Mouse (Mus musculus): Measurements from ENCODE around the gene Olfr1306. TPM values are rescaled to one million over a fixed set of nuclear protein-coding genes. Genes with fewer than 3 reads are reported as not detected.

The Olfr1306 gene
- not detected in 2 replicates for total RNA-seq (2015)
- not detected in 2 replicates for total RNA-seq (2017)

GRCm38 (mm10) chr2:111916171-111916570, at the start of gene Olfr1306:
TSS of gene Olfr1306 (minus strand) at chr2:111916271.
- ATAC-seq (replicated peaks; ENCODE audit: poor library complexity), result no peak

- no peak for ATAC-seq (replicated peaks; ENCODE audit: poor library complexity)
Observed at GRCm38 (mm10) chr2:111964844-111965243, 48.8 kb upstream of the Olfr1306 start, which contains the start of gene Olfr1308. TSS of gene Olfr1308 (minus strand) at chr2:111964944.

GRCm38 (mm10) chr2:111949340-111949739, 33.3 kb upstream of the Olfr1306 start, which contains the start of gene Olfr1307:
TSS of gene Olfr1307 (minus strand) at chr2:111949440.
- ATAC-seq (replicated peaks; ENCODE audit: poor library complexity), result no peak

GRCm38 (mm10) chr2:111877049-111877448, 39.0 kb downstream of the Olfr1306 start, which contains the start of gene Olfr1305:
TSS of gene Olfr1305 (minus strand) at chr2:111877149.
- ATAC-seq (replicated peaks; ENCODE audit: poor library complexity), result no peak

Other genes with a start within 250 kb of the Olfr1306 start
- not detected in 2 replicates for gene Olfr1301, start 165.3 kb downstream of the Olfr1306 start, total RNA-seq (2015)
- gene Olfr1301, start 165.3 kb downstream of the Olfr1306 start, total RNA-seq (2017), result not detected in 2 replicates
- not detected in 2 replicates for gene Olfr1302, start 138.8 kb downstream of the Olfr1306 start, total RNA-seq (2015)
- gene Olfr1302, start 138.8 kb downstream of the Olfr1306 start, total RNA-seq (2017), result not detected in 2 replicates
- gene Olfr1303, start 95.9 kb downstream of the Olfr1306 start, total RNA-seq (2015), result not detected in 2 replicates
- gene Olfr1303, start 95.9 kb downstream of the Olfr1306 start, total RNA-seq (2017), result not detected in 2 replicates
- not detected in 2 replicates for gene Olfr1305, start 39.1 kb downstream of the Olfr1306 start, total RNA-seq (2015)
- gene Olfr1305, start 39.1 kb downstream of the Olfr1306 start, total RNA-seq (2017), result not detected in 2 replicates
- not detected in 2 replicates for gene Olfr1307, start 33.2 kb upstream of the Olfr1306 start, total RNA-seq (2015)
- 0.03 TPM in 1 of 2 replicates, not detected in the other for gene Olfr1307, start 33.2 kb upstream of the Olfr1306 start, total RNA-seq (2017)
- not detected in 2 replicates for gene Olfr1308, start 48.7 kb upstream of the Olfr1306 start, total RNA-seq (2015)
- gene Olfr1308, start 48.7 kb upstream of the Olfr1306 start, total RNA-seq (2017), result not detected in 2 replicates
- not detected in 2 replicates for gene Olfr1309, start 74.0 kb upstream of the Olfr1306 start, total RNA-seq (2015)
- gene Olfr1309, start 74.0 kb upstream of the Olfr1306 start, total RNA-seq (2017), result not detected in 2 replicates
- gene Olfr1310, start 96.4 kb upstream of the Olfr1306 start, total RNA-seq (2015), result not detected in 2 replicates
- not detected in 2 replicates for gene Olfr1310, start 96.4 kb upstream of the Olfr1306 start, total RNA-seq (2017)
- gene Olfr1311, start 108.1 kb upstream of the Olfr1306 start, total RNA-seq (2015), result not detected in 2 replicates
- gene Olfr1311, start 108.1 kb upstream of the Olfr1306 start, total RNA-seq (2017), result not detected in 2 replicates
- gene Olfr1312, start 134.0 kb upstream of the Olfr1306 start, total RNA-seq (2015), result not detected in 2 replicates
- not detected in 2 replicates for gene Olfr1312, start 134.0 kb upstream of the Olfr1306 start, total RNA-seq (2017)
- not detected in 2 replicates for gene Olfr1313, start 161.6 kb upstream of the Olfr1306 start, total RNA-seq (2015)
- not detected in 2 replicates for gene Olfr1313, start 161.6 kb upstream of the Olfr1306 start, total RNA-seq (2017)
- not detected in 2 replicates for gene Olfr1314, start 180.5 kb upstream of the Olfr1306 start, total RNA-seq (2015)
- gene Olfr1314, start 180.5 kb upstream of the Olfr1306 start, total RNA-seq (2017), result not detected in 2 replicates
- gene Olfr1315-ps1, start 199.2 kb upstream of the Olfr1306 start, total RNA-seq (2015), result not detected in 2 replicates
- not detected in 2 replicates for gene Olfr1315-ps1, start 199.2 kb upstream of the Olfr1306 start, total RNA-seq (2017)
- not detected in 2 replicates for gene Olfr1316, start 218.7 kb upstream of the Olfr1306 start, total RNA-seq (2015)
- not detected in 2 replicates for gene Olfr1316, start 218.7 kb upstream of the Olfr1306 start, total RNA-seq (2017)
- gene Olfr1317, start 224.1 kb upstream of the Olfr1306 start, total RNA-seq (2015), result not detected in 2 replicates
- gene Olfr1317, start 224.1 kb upstream of the Olfr1306 start, total RNA-seq (2017), result not detected in 2 replicates
- not detected in 2 replicates for gene Olfr1318, start 237.9 kb upstream of the Olfr1306 start, total RNA-seq (2015)
- not detected in 2 replicates for gene Olfr1318, start 237.9 kb upstream of the Olfr1306 start, total RNA-seq (2017)